Mouse (Mus musculus) gastrocnemius, postnatal 36 days (tissue): ENCODE data around the gene Rbks. TPM values are rescaled to one million over a fixed set of nuclear protein-coding genes. Genes with fewer than 3 reads are reported as not detected.
"Not testable (repeated sequence)": the region's sequence is repeated elsewhere in the genome, so short reads cannot be mapped to it uniquely, and the experiment has no call there.

ENCODE experiments used
- DNase-seq, 2 experiments: peaks; one replicate each; pipeline ENCODE4 v3.0.0; 2022
- intact Hi-C: fragments of 180-260 bp; cut with DNase I; formaldehyde crosslinking; loops from one replicate; pipeline ENCODE4 v1.15.1; 2025
- total RNA-seq, 2 experiments: library from RNA; stranded (reverse); gene quantifications; 2 replicates each; pipeline ENCODE4 v1.2.3; 2021

Gene Rbks
- total RNA-seq, 2 experiments from 2014 or later = 3.3 to 3.9 TPM

DNA sequence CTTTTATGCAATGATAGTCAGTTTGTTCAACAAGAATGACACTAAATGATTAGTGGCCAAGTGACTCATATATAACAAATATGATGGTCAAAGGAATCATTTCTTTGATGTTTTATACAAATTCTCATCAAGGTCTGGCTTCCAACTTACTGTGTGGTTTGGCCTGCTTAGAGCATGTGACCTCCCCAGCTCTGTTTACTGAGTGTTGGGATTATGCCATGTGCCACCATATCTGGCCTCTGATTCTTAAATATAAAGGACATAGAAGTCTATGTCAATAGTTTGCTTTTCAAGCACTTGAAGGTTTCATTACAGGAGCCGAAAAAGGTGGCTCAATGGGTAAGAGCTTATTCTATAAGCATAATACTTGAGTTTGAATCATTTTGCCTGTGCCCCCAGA, 15.1 kb downstream of the Rbks start:
- no peak for DNase-seq
- intact Hi-C loops = no loop called here

DNA sequence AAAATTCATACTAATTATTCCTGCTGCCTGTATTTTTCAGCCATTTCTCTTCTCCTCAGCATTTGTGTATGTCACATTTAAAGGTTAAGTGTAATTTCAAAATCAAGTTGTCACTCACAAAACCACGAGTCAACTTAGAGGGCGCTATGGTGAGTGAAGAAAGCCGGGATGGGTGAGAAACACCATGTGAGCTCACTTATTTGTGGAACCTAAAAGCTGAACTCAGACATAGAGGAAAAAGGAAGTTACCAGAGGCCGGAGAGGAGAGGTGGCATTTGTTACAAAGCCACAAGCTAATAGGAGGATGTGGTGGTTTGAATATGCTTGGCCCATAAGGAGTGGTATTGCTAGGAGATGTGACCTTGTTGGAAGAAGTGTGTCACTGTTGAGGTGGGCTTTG, 17.2 kb downstream of the Rbks start:
- intact Hi-C loops = no loop called here
- DNase-seq = no peak

DNA sequence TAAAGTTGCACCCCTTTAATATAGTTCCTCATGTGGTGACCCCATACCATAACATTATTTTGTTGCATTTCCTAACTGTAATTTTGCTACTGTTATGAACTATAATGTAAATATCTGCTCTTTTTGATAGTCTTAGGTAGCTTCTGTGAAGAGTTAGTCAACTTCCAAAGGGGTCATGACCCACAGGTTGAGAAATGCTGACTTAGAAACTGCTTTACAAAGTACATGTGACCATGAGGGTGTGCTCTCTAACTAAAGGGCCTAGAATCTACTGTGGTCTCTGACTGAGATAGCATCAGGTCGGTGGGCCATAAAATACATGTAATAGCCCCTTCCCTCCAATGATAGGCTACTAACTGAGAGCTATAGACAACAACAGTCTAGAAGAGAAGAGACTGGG, 19.4 kb downstream of the Rbks start:
- DNase-seq = no peak
- intact Hi-C loops = no loop called here

GRCm38 (mm10) chr5:31673431-31673830, 24.0 kb downstream of the Rbks start:
- intact Hi-C loops = no loop called here
- no peak for DNase-seq

GRCm38 (mm10) chr5:31671137-31671536, 26.3 kb downstream of the Rbks start:
- no peak for DNase-seq
- intact Hi-C loops = no loop called here

- intact Hi-C loops = no loop called here
- DNase-seq = no peak
Observed at GRCm38 (mm10) chr5:31669984-31670383, 27.4 kb downstream of the Rbks start.

DNA sequence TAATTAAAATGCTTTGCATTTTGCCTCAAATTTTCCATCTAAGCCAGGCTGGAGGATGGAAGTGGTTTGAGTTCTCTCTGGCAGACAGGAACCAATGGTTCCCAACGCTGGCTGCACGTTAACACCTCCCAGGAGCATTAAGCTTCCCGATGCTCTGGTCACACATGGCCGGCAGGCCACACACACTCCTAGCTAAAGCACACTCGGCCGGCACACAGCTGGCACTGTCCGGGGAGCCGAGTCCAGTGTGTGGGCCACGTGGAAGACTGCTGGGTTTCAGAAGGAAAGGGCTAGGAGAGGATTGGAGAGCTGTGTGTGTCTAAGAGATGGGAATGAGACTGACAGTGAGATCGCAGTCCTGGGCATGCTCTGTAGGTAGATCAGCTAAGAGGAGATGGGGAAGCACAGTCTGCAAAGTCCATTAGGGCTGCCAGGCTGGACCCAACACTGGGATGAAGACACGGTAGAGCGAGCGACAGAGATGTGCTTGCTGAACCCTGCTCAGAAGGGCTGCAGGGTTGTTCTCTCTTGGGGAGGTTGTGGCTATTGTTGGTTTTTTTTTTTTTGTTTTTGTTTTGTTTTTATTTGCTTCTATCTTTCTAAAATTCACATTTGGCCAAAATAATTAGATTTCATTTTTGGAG, 29.0 kb downstream of the Rbks start:
- no peak for DNase-seq
- intact Hi-C loops = no loop called here

- peak in 1 of 2 experiments; percentile 27 for DNase-seq
- intact Hi-C loops = no loop called here
Observed at GRCm38 (mm10) chr5:31666176-31666575, 31.3 kb downstream of the Rbks start.

DNA sequence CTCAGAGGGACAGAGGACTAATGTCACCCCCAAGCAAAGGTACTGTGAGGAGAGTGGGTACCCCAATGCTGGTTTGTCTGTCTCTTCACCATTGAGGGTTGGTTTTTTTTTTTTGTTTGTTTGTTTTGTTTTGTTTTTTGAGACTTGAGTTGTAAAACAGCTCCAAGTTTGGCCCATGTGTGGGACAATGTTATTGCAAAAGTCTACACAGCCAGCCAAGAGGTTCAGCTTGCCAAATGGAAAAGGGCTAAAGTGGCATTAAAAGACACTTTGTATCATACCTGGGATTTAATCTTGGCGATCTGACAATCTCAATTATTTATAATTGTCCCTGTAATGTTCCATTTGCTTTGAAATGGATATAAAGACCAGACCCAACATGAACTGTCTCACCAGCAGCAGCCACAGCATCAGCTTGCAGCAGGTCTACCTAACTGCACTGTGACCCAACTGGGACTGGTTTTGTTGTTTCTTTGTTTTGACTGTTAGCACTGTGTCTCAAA, 41.7 kb downstream of the Rbks start:
- no peak for DNase-seq
- intact Hi-C loops = no loop called here

DNA sequence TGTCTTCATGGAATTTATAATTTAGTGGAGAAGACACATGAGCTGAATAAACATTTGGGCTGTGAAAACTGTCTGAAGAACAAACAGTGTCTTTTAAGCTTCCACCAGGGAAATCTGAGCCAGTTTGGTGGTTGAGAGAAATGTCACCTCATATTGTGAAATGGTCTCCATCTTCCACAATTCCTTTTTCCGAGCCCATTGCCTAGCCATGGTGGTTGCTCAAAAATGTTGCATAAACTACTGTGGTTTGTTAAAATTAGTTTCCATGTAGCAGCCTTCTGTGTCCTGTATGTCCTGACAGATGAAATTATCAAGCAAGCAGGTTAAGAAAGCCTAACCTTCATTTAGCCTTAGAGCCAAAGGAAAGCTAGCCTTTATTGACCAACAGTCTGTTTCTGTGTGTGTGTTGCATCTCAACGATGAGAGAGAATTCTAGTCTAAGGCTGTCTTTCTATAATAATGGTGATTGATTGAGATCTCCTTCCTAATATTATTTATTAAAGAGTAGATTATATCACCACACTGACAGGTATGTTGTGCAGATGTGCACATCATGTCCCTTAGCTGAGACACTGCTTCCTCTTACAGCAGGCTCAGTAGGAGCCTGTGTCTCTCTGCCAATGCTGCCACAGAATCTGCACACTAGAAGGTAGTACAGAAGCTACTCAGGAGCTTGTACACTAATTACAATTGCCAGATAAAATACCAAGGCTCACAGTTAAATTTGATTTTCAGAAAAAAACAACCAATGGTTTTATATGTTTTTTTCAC, 46.7 kb downstream of the Rbks start:
- no peak for DNase-seq
- intact Hi-C loops = no loop called here

DNA sequence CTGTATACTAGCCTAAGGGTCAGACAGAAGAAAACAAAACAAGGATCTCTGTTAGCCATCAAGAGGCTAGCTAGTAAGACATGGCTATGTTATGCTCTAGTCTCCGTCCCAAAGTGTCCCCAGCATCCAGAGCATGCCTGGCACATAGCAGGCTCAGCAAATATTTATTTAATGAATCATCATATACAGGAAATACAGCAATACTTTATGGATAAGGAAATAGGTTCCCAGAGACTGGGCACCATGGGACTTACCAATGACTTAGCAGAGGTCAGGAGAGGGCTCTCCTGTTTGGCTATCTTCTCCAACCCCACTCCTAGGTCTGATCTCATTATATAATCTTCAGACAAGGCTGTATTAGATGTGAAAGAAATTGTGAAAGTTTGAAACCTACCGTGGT, 50.1 kb downstream of the Rbks start:
- intact Hi-C loops = no loop called here
- no peak for DNase-seq

GRCm38 (mm10) chr5:31646574-31646973, 50.9 kb downstream of the Rbks start:
- intact Hi-C loops = no loop called here
- no peak for DNase-seq

DNA sequence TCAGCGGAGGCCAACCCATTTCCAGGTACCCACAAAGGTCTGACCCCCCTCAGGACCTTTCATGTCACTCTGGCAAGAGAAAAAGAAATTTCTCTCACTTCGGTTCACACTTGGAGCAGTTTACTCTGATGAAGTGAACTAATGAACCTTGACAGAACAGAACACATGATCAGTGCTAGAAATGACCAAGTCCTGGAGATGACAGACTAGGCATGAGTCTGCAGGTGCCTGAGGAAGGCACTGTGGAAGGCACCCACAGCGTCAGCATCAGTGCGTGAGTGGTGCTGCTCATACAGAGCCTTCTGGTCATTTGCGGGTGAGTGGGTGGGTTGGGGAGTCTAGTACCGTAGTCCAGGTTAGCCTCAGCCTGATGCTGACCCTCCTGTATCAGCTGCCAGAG, 51.6 kb downstream of the Rbks start:
- intact Hi-C loops = no loop called here
- DNase-seq = no peak

- intact Hi-C loops = no loop called here
Observed at GRCm38 (mm10) chr5:31644847-31645246, 52.6 kb downstream of the Rbks start.

DNA sequence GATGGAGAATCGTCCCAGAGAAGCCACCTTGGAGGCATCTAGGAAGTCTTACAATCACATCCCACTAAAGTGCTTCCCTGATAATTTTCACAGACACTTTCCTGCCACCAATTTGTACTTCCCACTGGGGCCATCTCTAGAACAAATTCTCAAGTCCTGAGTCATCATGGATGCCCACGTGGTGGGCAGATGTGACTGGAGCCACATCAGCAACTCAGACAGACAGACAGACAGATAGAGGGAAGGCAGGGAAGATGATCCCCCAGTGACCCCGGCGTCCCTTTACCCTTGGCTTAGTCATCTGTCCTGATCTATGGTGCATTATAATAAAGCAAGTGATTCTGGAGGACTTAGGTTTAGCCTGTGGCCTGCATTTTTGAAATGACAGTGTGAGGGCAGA, 53.2 kb downstream of the Rbks start:
- intact Hi-C loops = no loop called here
- DNase-seq = no peak

More at GRCm38 (mm10) chr5:31644847-31645246, 52.6 kb downstream of the Rbks start:
- no peak for DNase-seq

- DNase-seq = no peak
- intact Hi-C loops = no loop called here
Observed at GRCm38 (mm10) chr5:31642300-31642699, 55.1 kb downstream of the Rbks start.

DNA sequence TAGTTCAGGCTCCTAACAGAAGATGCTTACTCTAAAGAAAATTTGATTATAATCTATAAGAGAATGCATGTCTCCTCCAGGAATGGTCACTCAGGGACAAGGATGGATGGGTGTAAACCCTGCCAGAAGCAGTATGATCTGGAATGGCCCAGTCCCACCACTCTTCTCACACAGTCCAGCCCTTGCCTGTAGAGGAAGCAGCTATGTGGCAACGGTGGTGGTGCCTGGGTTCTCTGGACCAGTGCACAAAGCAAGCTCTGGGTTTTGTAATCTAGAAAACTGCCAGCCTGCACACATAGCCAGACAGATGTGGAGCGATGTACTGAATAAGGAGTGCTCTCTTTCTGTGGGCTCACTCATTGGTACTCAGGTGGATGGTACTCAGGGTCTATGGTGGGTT, 56.9 kb downstream of the Rbks start:
- intact Hi-C loops = no loop called here
- no peak for DNase-seq

GRCm38 (mm10) chr5:31636636-31637253, 60.7 kb downstream of the Rbks start:
- intact Hi-C loops = no loop called here
- no peak for DNase-seq

- DNase-seq = no peak
- intact Hi-C loops = no loop called here
Observed at GRCm38 (mm10) chr5:31634679-31635078, 62.7 kb downstream of the Rbks start.

DNA sequence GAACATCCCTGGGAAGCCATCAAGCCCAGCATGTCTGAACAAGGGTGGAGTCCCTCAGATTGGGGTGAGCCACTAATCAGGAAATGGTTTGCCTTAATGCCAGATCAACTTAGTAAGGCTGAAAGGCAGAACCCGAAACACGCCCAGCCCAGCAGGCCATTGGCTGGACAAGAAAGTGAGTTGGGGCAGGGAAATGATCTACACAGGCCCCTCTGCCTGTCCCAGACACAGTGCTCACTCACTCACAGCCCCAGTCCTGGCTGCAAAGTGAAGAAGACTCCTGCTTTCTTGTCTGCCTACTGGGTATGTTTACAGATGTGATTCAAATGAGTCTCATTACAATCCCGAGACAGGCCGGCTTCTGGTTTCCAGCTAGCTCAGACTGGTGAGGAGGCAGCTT, 63.3 kb downstream of the Rbks start:
- no peak for DNase-seq

DNA sequence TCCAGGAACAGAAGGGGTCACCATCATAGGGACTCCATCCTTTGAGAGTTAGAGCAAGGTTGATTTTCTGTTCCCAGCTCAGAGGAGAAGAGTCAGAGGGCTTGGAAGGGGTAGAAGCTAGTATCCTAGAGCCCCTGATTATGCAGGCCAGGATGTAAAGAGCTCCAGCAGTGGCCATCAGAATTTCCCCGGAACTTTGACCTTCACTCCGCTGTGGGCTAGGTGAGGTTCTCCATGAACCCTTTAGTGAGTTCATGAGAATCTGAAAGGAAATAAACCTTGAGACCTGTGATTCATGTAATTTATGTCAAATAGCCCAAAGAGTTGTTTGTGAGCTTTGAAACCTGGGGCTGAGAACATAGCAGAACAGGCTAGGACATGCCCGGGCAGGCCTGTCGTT, 66.3 kb downstream of the Rbks start:
- DNase-seq, intact Hi-C loops: not testable (repeated sequence)

More for the DNA sequence above, 63.3 kb downstream of the Rbks start:
- intact Hi-C loops = no loop called here

GRCm38 (mm10) chr5:31630064-31630463, 67.4 kb downstream of the Rbks start:
- intact Hi-C loops = no loop called here
- peak in 1 of 2 experiments; percentile 22 for DNase-seq
